Mouse (Mus musculus): ENCODE measurements around the gene Tardbp. TPM values are rescaled to one million over a fixed set of nuclear protein-coding genes. Genes with fewer than 3 reads are reported as not detected.

Tardbp gene
- polyA plus RNA-seq, 1 experiment from 2014 or later: 110 TPM

GRCm38 (mm10) chr4:148609805-148610204 lies 17.0 kb downstream of the Tardbp start:
- peaks cover 14% of the 10 kb centered on the region for H3K36me3 ChIP-seq (ENCODE audit: control insufficient read depth, insufficient read depth)
- no peaks in the 10 kb centered on the region for H3K4me1 ChIP-seq (ENCODE audit: control insufficient read depth, low read depth, low read length)
- no peak overlapping the region for H3K9ac ChIP-seq (ENCODE audit: low read depth, low read length)
- H3K27me3 ChIP-seq (ENCODE audit: control insufficient read depth, insufficient read depth, low read depth, low read length): no peaks in the 10 kb centered on the region
- H3K27ac ChIP-seq (ENCODE audit: low read length): no peak overlapping the region
- no peak overlapping the region for H3K4me2 ChIP-seq (ENCODE audit: low read depth, low read length)
- no peaks in the 10 kb centered on the region for H3K9me3 ChIP-seq (replicated peaks; ENCODE audit: control insufficient read depth, low read length)
- no peak overlapping the region for H3K4me3 ChIP-seq (ENCODE audit: low read depth, low read length)
- WGBS (ENCODE audit: insufficient replicate concordance): 78% methylated on average over 5 of the region's 5 CpGs
- no peak for ATAC-seq (ENCODE audit: low read depth)

GRCm38 (mm10) chr4:148607758-148608157 lies 19.1 kb downstream of the Tardbp start:
- H3K9me3 ChIP-seq (replicated peaks; ENCODE audit: control insufficient read depth, low read length): no peaks in the 10 kb centered on the region
- no peaks in the 10 kb centered on the region for H3K36me3 ChIP-seq (ENCODE audit: control insufficient read depth, insufficient read depth)
- H3K4me3 ChIP-seq (ENCODE audit: low read depth, low read length): no peak overlapping the region
- WGBS (ENCODE audit: insufficient replicate concordance): 14% methylated on average over 5 of the region's 5 CpGs
- H3K4me1 ChIP-seq (ENCODE audit: control insufficient read depth, low read depth, low read length): no peaks in the 10 kb centered on the region
- H3K9ac ChIP-seq (ENCODE audit: low read depth, low read length): no peak overlapping the region
- ATAC-seq (ENCODE audit: low read depth): no peak
- H3K4me2 ChIP-seq (ENCODE audit: low read depth, low read length): no peak overlapping the region
- no peak overlapping the region for H3K27ac ChIP-seq (ENCODE audit: low read length)
- no peaks in the 10 kb centered on the region for H3K27me3 ChIP-seq (ENCODE audit: control insufficient read depth, insufficient read depth, low read depth, low read length)

GRCm38 (mm10) chr4:148604541-148605165 lies 22.2 kb downstream of the Tardbp start:
- Histone ChIP-seq H3K27ac (ENCODE audit: low read length) (no peak overlapping the region), H3K4me3 (ENCODE audit: low read depth, low read length) (no peak overlapping the region), H3K4me1 (ENCODE audit: control insufficient read depth, low read depth, low read length) (peaks cover 8% of the 10 kb centered on the region), H3K36me3 (ENCODE audit: control insufficient read depth, insufficient read depth) (no peaks in the 10 kb centered on the region), H3K4me2 (ENCODE audit: low read depth, low read length) (no peak overlapping the region), H3K9me3 (replicated peaks; ENCODE audit: control insufficient read depth, low read length) (no peaks in the 10 kb centered on the region), H3K27me3 (ENCODE audit: control insufficient read depth, insufficient read depth, low read depth, low read length) (no peaks in the 10 kb centered on the region), H3K9ac (ENCODE audit: low read depth, low read length) (no peak overlapping the region)
- 0 out of 2 replicates have a peak, but pooled peaks have one; percentile 33 for ATAC-seq (ENCODE audit: low read depth)
- 83% methylated on average over 3 of the region's 3 CpGs for WGBS (ENCODE audit: insufficient replicate concordance)

- Histone ChIP-seq H3K36me3 (ENCODE audit: control insufficient read depth, insufficient read depth) (no peaks in the 10 kb centered on the region), H3K27ac (ENCODE audit: low read length) (no peak overlapping the region), H3K4me3 (ENCODE audit: low read depth, low read length) (no peak overlapping the region), H3K4me2 (ENCODE audit: low read depth, low read length) (peak overlapping the region; percentile 40; the same call in 1 of the 2 replicates), H3K27me3 (ENCODE audit: control insufficient read depth, insufficient read depth, low read depth, low read length) (no peaks in the 10 kb centered on the region), H3K9ac (ENCODE audit: low read depth, low read length) (no peak overlapping the region), H3K9me3 (replicated peaks; ENCODE audit: control insufficient read depth, low read length) (no peaks in the 10 kb centered on the region), H3K4me1 (ENCODE audit: control insufficient read depth, low read depth, low read length) (peaks cover 8% of the 10 kb centered on the region)
- 66% methylated on average over 7 of the region's 7 CpGs for WGBS (ENCODE audit: insufficient replicate concordance)
- no peak for ATAC-seq (ENCODE audit: low read depth)
Observed at GRCm38 (mm10) chr4:148604141-148604540, 22.7 kb downstream of the Tardbp start.

- Histone ChIP-seq H3K4me2 (ENCODE audit: low read depth, low read length) (peak overlapping the region; percentile 40), H3K36me3 (ENCODE audit: control insufficient read depth, insufficient read depth) (no peaks in the 10 kb centered on the region), H3K27me3 (ENCODE audit: control insufficient read depth, insufficient read depth, low read depth, low read length) (no peaks in the 10 kb centered on the region), H3K9ac (ENCODE audit: low read depth, low read length) (peak overlapping the region; percentile 31; the same call in 1 of the 2 replicates), H3K4me1 (ENCODE audit: control insufficient read depth, low read depth, low read length) (peaks cover 8% of the 10 kb centered on the region), H3K9me3 (replicated peaks; ENCODE audit: control insufficient read depth, low read length) (no peaks in the 10 kb centered on the region), H3K4me3 (ENCODE audit: low read depth, low read length) (peak overlapping the region; percentile 46), H3K27ac (ENCODE audit: low read length) (no peak overlapping the region)
- ATAC-seq (ENCODE audit: low read depth): no peak; the same call in 1 of the 2 replicates
- 69% methylated on average over 10 of the region's 10 CpGs for WGBS (ENCODE audit: insufficient replicate concordance)
Observed at GRCm38 (mm10) chr4:148603376-148604139, 23.3 kb downstream of the Tardbp start.

GRCm38 (mm10) chr4:148602357-148603120 lies 24.3 kb downstream of the Tardbp start, which contains the start of gene Masp2:
Masp2 (plus strand) TSS chr4:148602554.
- H3K4me3 ChIP-seq (ENCODE audit: low read depth, low read length): peak within 1 kb of the TSS; percentile 46
- H3K9ac ChIP-seq (ENCODE audit: low read depth, low read length): peak within 1 kb of the TSS; percentile 31; the same call in 1 of the 2 replicates
- peak within 1 kb of the TSS; percentile 40 for H3K4me2 ChIP-seq (ENCODE audit: low read depth, low read length)
- H3K4me1 ChIP-seq (ENCODE audit: control insufficient read depth, low read depth, low read length): peaks cover 8% of the 10 kb centered on the region
- H3K36me3 ChIP-seq (ENCODE audit: control insufficient read depth, insufficient read depth): no peaks in the 10 kb centered on the region; the same call in 1 of the 2 replicates
- peak; percentile 55 for ATAC-seq (ENCODE audit: low read depth)
- no peaks in the 10 kb centered on the region for H3K9me3 ChIP-seq (replicated peaks; ENCODE audit: control insufficient read depth, low read length)
- no peaks in the 10 kb centered on the region for H3K27me3 ChIP-seq (ENCODE audit: control insufficient read depth, insufficient read depth, low read depth, low read length)
- 62% methylated on average over 14 of the region's 14 CpGs for WGBS (ENCODE audit: insufficient replicate concordance)
- H3K27ac ChIP-seq (ENCODE audit: low read length): peak within 1 kb of the TSS; percentile 48

- Histone ChIP-seq H3K9ac (ENCODE audit: low read depth, low read length) (no peak overlapping the region), H3K4me2 (ENCODE audit: low read depth, low read length) (no peak overlapping the region)
- WGBS (ENCODE audit: insufficient replicate concordance): 39% methylated on average over 4 of the region's 4 CpGs
Observed at GRCm38 (mm10) chr4:148601871-148602270, 24.9 kb downstream of the Tardbp start.

GRCm38 (mm10) chr4:148600316-148600715 lies 26.5 kb downstream of the Tardbp start:
- Histone ChIP-seq H3K27ac (ENCODE audit: low read length) (no peak overlapping the region), H3K4me1 (ENCODE audit: control insufficient read depth, low read depth, low read length) (peaks cover 8% of the 10 kb centered on the region), H3K36me3 (ENCODE audit: control insufficient read depth, insufficient read depth) (peaks cover 11% of the 10 kb centered on the region), H3K4me3 (ENCODE audit: low read depth, low read length) (no peak overlapping the region), H3K9me3 (replicated peaks; ENCODE audit: control insufficient read depth, low read length) (no peaks in the 10 kb centered on the region), H3K27me3 (ENCODE audit: control insufficient read depth, insufficient read depth, low read depth, low read length) (no peaks in the 10 kb centered on the region), H3K9ac (ENCODE audit: low read depth, low read length) (no peak overlapping the region), H3K4me2 (ENCODE audit: low read depth, low read length) (no peak overlapping the region)
- ATAC-seq (ENCODE audit: low read depth): no peak
- 65% methylated on average over 4 of the region's 4 CpGs for WGBS (ENCODE audit: insufficient replicate concordance)

More at GRCm38 (mm10) chr4:148601871-148602270, 24.9 kb downstream of the Tardbp start:
- peaks cover under 1% of the 10 kb centered on the region for H3K36me3 ChIP-seq (ENCODE audit: control insufficient read depth, insufficient read depth)
- H3K9me3 ChIP-seq (replicated peaks; ENCODE audit: control insufficient read depth, low read length): no peaks in the 10 kb centered on the region
- H3K27ac ChIP-seq (ENCODE audit: low read length): no peak overlapping the region
- no peak for ATAC-seq (ENCODE audit: low read depth)
- no peaks in the 10 kb centered on the region for H3K27me3 ChIP-seq (ENCODE audit: control insufficient read depth, insufficient read depth, low read depth, low read length)
- H3K4me1 ChIP-seq (ENCODE audit: control insufficient read depth, low read depth, low read length): peaks cover 8% of the 10 kb centered on the region
- no peak overlapping the region for H3K4me3 ChIP-seq (ENCODE audit: low read depth, low read length)
